Mouse (Mus musculus): ENCODE measurements around the gene Poc5. TPM values are rescaled to one million over a fixed set of nuclear protein-coding genes. Genes with fewer than 3 reads are reported as not detected.

The Poc5 gene
- total RNA-seq, 2 experiments from 2014 or later, result 6.0 to 6.8 TPM

DNA sequence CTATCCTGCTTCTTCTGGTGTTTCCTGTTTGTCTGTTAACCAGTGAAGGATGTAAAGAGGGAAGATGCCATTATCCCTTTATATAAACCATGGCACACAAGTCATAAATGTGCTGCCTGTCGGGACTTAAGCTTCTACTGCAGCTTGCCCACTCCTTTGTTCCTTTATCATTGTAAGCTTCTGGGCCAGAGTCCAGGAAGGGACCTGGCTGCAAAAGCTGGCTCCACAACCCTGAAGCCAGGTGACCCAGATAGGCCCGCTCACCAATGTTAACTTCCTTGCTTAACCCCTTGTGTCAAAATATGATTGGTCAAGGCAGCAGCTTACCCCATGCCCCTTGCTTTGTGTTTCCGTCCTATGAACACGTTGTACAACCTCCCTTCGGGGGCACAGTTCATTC lies 40.4 kb downstream of the Poc5 start:
- DNase-seq, result no peak
- intact Hi-C loops (cut with DNase I), result no loop called here

DNA sequence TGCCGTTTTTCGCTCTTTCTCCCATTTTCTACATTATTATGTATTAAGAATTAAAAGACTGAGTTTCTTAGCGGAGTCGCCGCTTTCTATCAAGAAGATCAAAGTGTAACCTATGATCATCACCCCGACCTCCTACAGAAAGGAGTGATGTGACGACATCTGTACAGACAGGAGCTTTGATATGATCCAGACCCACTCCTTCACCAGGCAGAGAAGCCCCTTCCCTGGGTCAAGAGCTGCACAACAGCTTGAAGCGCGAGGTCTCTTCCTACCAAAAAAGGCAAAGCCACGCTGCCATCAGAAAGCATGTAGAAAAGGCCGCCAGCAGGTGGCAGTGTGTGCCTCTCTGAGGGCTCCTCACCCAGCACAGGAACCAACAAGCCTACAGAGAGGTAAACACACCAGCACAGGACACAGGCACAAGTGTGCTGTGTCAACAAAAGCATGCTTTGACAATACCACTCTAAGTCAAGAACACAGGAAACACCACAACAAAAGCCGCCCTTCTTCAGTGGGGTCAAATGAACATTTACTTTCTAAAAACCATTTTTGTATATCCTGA lies 43.6 kb downstream of the Poc5 start:
- intact Hi-C loops (cut with DNase I), result loop anchor here (2.0 kb wide), 1 partner anchor 163 kb away; no protein-coding TSS in a partner anchor
- peak; percentile 80 to 86 for DNase-seq

DNA sequence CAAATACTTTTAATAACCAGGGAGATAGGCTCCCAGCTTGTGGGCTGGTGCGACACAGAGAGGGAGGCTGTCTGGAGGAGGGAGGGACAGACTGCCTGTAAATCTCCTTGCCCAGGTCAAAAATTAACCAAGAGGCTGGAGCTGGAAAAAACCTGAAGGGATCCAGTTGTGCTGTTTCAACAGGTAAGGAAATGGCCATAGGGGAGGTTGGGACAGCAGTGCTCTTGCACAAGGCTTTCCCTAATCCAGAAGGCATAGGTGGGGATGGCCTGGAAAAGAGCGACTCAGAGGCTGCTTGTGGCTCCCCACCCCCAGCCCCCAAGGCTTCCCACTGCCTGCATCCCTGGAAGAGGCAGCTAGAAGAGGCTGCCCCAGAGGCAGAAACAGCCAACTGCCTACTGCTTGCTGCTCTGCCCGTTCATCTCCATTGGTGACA lies 44.3 kb downstream of the Poc5 start:
- intact Hi-C loops (cut with DNase I), result no loop called here
- DNase-seq, result no peak

GRCm38 (mm10) chr13:96433041-96433440 lies 44.9 kb downstream of the Poc5 start:
- intact Hi-C loops (cut with DNase I), result no loop called here
- DNase-seq, result no peak

GRCm38 (mm10) chr13:96433648-96434190 lies 45.6 kb downstream of the Poc5 start:
- DNase-seq, result no peak
- intact Hi-C loops (cut with DNase I), result no loop called here

- DNase-seq, result no peak
Measured at GRCm38 (mm10) chr13:96434899-96435331, 46.8 kb downstream of the Poc5 start.

DNA sequence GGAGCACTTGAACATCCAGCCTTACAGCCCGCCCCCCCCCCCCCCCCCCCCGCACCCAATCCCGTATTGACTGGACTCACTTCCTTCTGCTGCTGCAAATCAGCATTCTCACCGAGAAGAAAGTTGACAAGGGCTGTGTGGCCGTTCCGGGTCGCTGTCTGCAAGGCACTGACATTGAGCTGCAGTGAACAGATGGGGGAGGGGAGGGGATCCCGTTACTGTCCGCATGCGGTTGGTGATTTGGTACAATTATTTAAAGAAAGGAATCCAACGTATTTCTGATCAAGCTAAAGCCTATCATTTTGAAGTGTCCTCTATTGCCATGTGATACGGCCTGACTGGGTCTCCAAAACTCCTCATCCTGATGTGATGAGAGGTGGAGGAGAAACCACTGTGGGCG lies 47.7 kb downstream of the Poc5 start:
- intact Hi-C loops (cut with DNase I), result no loop called here

More at GRCm38 (mm10) chr13:96434899-96435331, 46.8 kb downstream of the Poc5 start:
- intact Hi-C loops (cut with DNase I), result no loop called here

GRCm38 (mm10) chr13:96436921-96437320 lies 48.8 kb downstream of the Poc5 start:
- DNase-seq, result no peak
- intact Hi-C loops (cut with DNase I), result no loop called here

More for the DNA sequence above, 47.7 kb downstream of the Poc5 start:
- DNase-seq, result no peak

DNA sequence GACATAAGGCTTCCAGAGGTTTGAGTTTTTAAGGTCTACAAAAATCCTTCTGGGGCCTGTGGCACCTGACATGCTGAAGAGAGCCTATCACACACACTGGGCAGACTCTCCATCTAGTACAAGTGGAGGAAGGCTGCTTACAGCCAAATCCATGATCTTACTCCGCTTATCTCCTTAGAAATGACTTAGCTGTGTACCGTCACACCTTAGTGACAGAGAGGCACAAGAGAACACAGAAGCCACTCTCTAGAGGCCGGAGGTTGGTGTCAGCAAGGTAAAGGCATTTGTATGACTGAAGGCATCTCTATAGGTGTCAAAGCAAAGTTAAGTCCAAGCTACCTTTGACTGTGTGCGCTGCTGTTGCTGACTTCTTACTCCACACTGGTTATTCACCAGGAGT lies 52.3 kb downstream of the Poc5 start:
- DNase-seq, result no peak
- intact Hi-C loops (cut with DNase I), result no loop called here

GRCm38 (mm10) chr13:96450205-96450856 lies 62.2 kb downstream of the Poc5 start:
- DNase-seq, result no peak
- intact Hi-C loops (cut with DNase I), result no loop called here

DNA sequence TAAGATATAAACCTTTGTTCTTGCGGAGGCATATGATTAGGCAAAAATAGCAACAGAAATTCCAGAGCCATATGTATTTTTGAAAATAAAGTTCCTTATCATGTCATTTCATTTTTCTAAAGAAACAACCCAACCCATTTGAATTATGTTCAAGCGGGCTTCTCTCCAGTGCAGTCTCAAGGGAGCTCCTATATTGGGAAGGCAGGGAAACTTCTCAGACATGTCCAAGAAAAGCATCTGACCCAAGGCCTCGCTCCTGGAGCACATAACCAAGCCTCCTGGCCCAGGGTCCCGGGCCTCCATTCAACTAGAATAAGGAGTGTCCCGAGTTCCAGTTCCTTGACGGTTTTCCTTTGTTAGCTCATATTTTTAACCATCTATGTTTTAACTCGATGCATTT lies 62.8 kb downstream of the Poc5 start:
- intact Hi-C loops (cut with DNase I), result no loop called here
- DNase-seq, result peak in 1 of 2 experiments; percentile 33

DNA sequence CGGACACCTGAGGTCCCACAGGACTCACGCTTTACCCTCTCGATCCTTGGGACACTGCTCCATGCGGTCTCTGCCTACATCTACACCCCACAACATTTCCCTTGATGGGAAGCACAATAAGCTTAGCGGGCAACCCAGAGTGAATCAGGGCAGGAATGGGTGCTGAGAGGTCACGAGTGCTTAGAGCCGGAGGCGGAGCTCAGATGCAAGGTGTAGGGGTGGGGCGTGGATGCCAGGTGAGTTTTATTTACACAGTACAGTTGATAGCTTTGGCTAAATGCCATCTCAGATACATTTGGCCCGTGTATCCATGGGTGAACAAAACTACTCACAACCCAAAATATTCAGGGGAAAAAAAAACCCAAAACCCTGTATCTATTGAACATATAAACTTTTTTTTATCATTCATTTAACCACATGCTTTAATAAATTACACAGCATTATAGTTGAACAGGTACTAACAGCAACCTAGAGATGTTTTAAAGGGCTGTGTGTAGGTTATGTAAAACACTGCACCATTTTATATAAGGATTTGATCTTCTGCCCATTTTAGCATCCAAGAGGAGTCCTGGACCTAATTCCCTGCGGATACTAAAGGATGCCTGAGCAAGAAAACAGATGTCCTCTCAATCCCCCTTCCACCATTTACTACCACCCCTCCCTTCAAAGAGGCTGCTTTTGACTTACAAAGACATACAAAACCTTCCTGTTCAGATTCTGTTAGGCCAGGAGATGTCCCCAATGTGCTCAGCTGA lies 63.5 kb downstream of the Poc5 start:
- DNase-seq, result no peak
- intact Hi-C loops (cut with DNase I), result no loop called here

DNA sequence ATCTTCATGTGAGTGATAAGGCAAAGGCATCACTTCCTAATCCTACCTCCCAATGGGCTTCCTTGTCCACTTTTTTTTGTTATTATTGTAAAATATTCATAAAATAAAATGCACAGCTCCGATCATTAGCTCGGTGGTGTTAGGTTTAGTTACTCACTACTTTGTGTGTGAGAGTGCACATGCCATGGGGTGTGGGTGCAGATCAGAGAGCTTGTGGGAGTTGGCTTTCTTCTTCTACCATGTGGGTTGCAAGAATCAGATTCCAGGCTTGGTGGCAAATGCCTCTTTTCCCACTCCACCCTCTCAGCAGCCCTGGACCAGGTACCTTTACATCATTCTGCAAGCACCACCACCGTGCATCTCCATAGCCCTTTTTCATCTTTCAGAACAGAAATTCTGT lies 64.5 kb downstream of the Poc5 start:
- DNase-seq, result no peak
- intact Hi-C loops (cut with DNase I), result no loop called here

DNA sequence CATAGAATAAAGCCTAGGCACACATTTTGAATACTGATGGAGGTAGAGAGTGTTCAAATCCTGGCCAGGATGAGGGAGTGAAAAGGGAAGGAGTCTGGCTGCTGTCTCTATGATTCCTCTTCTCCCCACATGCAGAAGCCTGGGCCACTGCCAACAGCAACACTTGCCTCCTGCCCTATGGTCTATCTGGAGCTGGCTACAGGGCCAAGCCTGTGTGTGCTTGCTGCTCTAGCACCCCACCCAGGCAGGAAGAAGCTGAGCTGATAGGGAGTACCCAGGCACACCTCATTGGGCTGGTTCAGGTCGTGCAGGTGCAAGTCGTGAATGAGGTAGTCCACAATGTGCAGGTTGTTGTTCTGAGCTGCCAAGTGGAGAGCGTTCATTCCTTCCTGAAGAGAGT lies 66.2 kb downstream of the Poc5 start:
- intact Hi-C loops (cut with DNase I), result no loop called here
- no peak for DNase-seq

DNA sequence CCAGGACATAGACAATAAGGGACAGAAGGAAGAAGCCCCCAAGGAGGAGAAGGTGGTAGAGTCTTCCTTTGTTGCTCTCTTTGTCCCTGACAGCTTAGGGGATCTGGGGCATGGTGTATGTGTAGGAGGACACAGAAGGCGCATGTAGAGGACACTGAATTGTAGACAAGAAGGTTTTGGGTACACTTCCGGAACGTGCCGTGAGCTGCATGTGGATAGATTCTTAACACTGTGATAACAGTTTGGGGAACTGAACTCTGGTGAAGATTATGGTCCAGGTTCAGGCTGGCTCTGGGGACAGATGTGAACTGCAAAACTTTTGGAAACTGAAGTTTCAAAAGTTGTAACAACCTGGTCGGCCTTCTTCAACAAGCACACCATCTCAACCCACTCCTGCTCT lies 69.5 kb downstream of the Poc5 start:
- intact Hi-C loops (cut with DNase I), result no loop called here

DNA sequence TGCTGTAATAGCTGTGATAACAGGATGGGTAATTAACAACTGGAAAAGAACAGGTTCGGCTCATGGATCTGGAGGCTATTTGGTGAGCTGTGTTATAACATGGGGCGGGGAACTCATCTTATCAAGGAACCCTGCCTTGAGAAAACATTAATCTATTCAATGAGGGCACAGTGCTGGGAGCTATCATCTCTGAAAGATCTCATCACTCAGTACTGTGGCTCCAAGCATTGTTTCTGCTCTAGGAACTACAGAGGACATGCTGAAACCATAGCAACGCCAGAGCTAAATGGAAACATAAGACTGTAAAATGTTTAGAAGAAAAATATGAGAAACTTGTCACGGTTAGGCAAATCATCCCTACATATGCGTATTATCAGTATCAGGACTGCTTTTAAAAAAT lies 69.9 kb downstream of the Poc5 start:
- intact Hi-C loops (cut with DNase I), result no loop called here

More for the DNA sequence above, 69.5 kb downstream of the Poc5 start:
- no peak for DNase-seq

DNA sequence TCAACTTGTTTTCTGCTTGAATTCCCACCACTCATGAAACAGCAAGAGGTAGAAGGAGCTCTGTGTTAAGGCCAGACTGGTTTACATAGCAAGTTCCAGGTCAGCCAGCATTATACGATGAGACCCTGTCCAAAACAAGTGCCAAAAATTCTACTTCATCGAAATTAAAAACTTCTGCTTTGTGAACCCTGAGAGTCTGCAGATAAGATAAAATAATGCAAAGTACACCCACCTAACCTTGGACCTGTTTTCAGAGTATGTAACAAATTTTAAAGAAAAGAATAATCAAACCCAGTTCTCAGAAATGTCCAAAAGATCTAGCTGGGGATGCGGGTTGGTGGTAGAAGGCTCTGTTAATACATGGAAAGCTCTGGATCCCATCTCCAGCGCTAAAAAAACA lies 70.5 kb downstream of the Poc5 start:
- no peak for DNase-seq
- intact Hi-C loops (cut with DNase I), result no loop called here

More for the DNA sequence above, 69.9 kb downstream of the Poc5 start:
- DNase-seq, result no peak

DNA sequence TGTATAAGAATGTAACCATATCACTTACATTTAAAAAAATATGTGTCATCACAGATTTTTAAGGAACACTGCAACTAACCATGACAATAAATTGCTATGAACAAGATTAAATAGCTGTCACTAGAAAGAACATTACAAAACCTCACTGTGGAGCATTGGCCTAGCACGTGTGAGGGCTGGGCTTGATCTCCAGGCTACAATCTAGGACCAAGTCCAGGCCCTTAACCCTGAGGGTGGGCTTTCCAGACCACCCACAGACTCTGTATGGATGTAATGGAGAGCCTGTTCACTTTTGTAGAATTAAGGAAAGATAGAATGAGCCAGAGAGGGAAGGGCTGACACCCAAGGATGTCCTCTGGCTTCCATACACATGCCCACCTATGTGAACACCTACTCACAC lies 74.5 kb downstream of the Poc5 start:
- DNase-seq, result no peak
- intact Hi-C loops (cut with DNase I), result no loop called here

- DNase-seq, result no peak
- intact Hi-C loops (cut with DNase I), result no loop called here
Measured at GRCm38 (mm10) chr13:96465315-96465714, 77.2 kb downstream of the Poc5 start.

All from gastrocnemius, postnatal 36 days (tissue).